Mouse (Mus musculus): ENCODE measurements around the gene Ap3m1. TPM values are rescaled to one million over a fixed set of nuclear protein-coding genes. Genes with fewer than 3 reads are reported as not detected.

The Ap3m1 gene
- polyA plus RNA-seq, 1 experiment from 2014 or later: 28.6 TPM

DNA sequence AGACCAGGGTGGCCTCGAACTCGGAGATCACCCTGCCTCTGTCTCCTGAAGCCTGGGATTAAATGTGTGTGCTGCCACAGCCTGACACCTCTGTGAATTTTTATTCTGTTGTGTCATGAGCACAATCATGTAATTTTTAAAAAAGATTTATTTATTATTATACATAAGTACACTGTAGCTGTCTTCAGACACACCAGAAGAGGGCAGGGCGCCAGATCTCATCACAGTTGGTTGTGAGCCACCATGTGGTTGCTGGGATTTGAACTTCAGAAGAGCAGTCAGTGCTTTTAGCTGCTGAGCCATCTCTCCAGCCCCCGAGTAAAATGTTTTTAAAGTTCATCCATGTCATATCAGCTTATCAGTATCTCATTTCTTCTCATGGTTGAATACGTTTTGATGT, 33.4 kb upstream of the Ap3m1 start:
- Histone ChIP-seq H3K4me1 (ENCODE audit: insufficient read depth) (peaks cover 32% of the 10 kb centered on the region), H3K36me3 (replicated peaks; ENCODE audit: insufficient read depth, low read length) (no peaks in the 10 kb centered on the region), H3K27ac (ENCODE audit: low read depth) (no peak overlapping the region), H3K9ac (replicated peaks) (no peak overlapping the region), H3K4me2 (ENCODE audit: low read depth, low read length) (no peak overlapping the region), H3K9me3 (ENCODE audit: low read length) (no peaks in the 10 kb centered on the region), H3K27me3 (ENCODE audit: insufficient read depth, low read length) (no peaks in the 10 kb centered on the region), H3K4me3 (ENCODE audit: low read depth, low read length) (no peak overlapping the region)
- no peak for DNase-seq
- 67% methylated on average over 5 of the region's 5 CpGs for WGBS (ENCODE audit: insufficient replicate concordance)
- TF ChIP-seq EP300 (IDR thresholded peaks at IDR 0.05; ENCODE audit: low read depth) (no peak), CTCF (IDR thresholded peaks at IDR 0.05; ENCODE audit: low read depth) (no peak)
- no peak for ATAC-seq

DNA sequence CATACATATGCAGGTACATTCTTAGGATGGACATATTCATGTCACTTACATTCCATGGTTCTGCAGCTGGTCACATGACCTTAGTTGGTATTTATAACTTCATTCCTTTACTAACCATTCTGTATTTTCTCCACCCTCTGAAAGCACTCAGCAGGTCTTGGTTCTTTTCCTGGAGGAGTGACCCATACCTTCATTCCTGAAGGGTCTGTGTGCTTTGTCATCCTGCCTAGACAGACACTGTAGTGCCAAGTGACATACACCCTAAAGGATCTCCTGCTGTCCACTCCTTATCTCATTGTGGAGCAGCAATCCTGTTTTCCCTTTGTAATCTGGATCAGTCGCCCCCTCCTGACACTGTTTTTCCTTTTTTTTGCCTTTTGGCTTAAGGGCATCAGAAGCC, 30.5 kb upstream of the Ap3m1 start:
- TF ChIP-seq EP300 (IDR thresholded peaks at IDR 0.05; ENCODE audit: low read depth) (no peak), CTCF (IDR thresholded peaks at IDR 0.05; ENCODE audit: low read depth) (no peak)
- Histone ChIP-seq H3K9ac (replicated peaks) (no peak overlapping the region), H3K4me2 (ENCODE audit: low read depth, low read length) (no peak overlapping the region), H3K9me3 (ENCODE audit: low read length) (no peaks in the 10 kb centered on the region), H3K27ac (ENCODE audit: low read depth) (no peak overlapping the region), H3K4me3 (ENCODE audit: low read depth, low read length) (no peak overlapping the region), H3K27me3 (ENCODE audit: insufficient read depth, low read length) (no peaks in the 10 kb centered on the region), H3K36me3 (replicated peaks; ENCODE audit: insufficient read depth, low read length) (no peaks in the 10 kb centered on the region), H3K4me1 (ENCODE audit: insufficient read depth) (peaks cover 18% of the 10 kb centered on the region)
- no peak for DNase-seq
- WGBS (ENCODE audit: insufficient replicate concordance): 64% methylated on average over 1 of the region's 1 CpGs
- no peak for ATAC-seq

- TF ChIP-seq EP300 (IDR thresholded peaks at IDR 0.05; ENCODE audit: low read depth) (no peak), CTCF (IDR thresholded peaks at IDR 0.05; ENCODE audit: low read depth) (no peak)
- H3K27me3 ChIP-seq (ENCODE audit: insufficient read depth, low read length): no peaks in the 10 kb centered on the region
- H3K36me3 ChIP-seq (replicated peaks; ENCODE audit: insufficient read depth, low read length): no peaks in the 10 kb centered on the region
- ATAC-seq (no peak), DNase-seq (no peak)
- peaks cover 30% of the 10 kb centered on the region for H3K4me1 ChIP-seq (ENCODE audit: insufficient read depth)
- H3K4me3 ChIP-seq (ENCODE audit: low read depth, low read length): peak overlapping the region; percentile 73
- H3K4me2 ChIP-seq (ENCODE audit: low read depth, low read length): peak overlapping the region; percentile 77
- H3K9ac ChIP-seq (replicated peaks): no peak overlapping the region; the same call in 1 of the 2 replicates
- peak overlapping the region; percentile 95; the same call in 1 of the 2 replicates for H3K27ac ChIP-seq (ENCODE audit: low read depth)
- H3K9me3 ChIP-seq (ENCODE audit: low read length): no peaks in the 10 kb centered on the region
These were observed 26.2 kb upstream of the Ap3m1 start for GRCm38 (mm10) chr14:21078511-21078910.

GRCm38 (mm10) chr14:21077939-21078338, 25.6 kb upstream of the Ap3m1 start:
- no peaks in the 10 kb centered on the region for H3K27me3 ChIP-seq (ENCODE audit: insufficient read depth, low read length)
- 21% methylated on average over 4 of the region's 4 CpGs for WGBS (ENCODE audit: insufficient replicate concordance)
- H3K4me1 ChIP-seq (ENCODE audit: insufficient read depth): peaks cover 28% of the 10 kb centered on the region
- H3K4me2 ChIP-seq (ENCODE audit: low read depth, low read length): peak overlapping the region; percentile 77
- peak overlapping the region; percentile 95; the same call in 1 of the 2 replicates for H3K27ac ChIP-seq (ENCODE audit: low read depth)
- ATAC-seq: no peak
- DNase-seq: no peak
- no peaks in the 10 kb centered on the region for H3K9me3 ChIP-seq (ENCODE audit: low read length)
- H3K36me3 ChIP-seq (replicated peaks; ENCODE audit: insufficient read depth, low read length): no peaks in the 10 kb centered on the region
- peak overlapping the region; percentile 27; the same call in 1 of the 2 replicates for H3K9ac ChIP-seq (replicated peaks)
- no peak for TF ChIP-seq CTCF (IDR thresholded peaks at IDR 0.05; ENCODE audit: low read depth)
- 0 out of 2 replicates have a peak, but pooled peaks have one; percentile 6 for TF ChIP-seq EP300 (IDR thresholded peaks at IDR 0.05; ENCODE audit: low read depth)
- peak overlapping the region; percentile 73 for H3K4me3 ChIP-seq (ENCODE audit: low read depth, low read length)

- ATAC-seq: peak; percentile 41
- peaks cover 22% of the 10 kb centered on the region for H3K4me1 ChIP-seq (ENCODE audit: insufficient read depth)
- H3K4me2 ChIP-seq (ENCODE audit: low read depth, low read length): peak overlapping the region; percentile 77
- no peaks in the 10 kb centered on the region for H3K36me3 ChIP-seq (replicated peaks; ENCODE audit: insufficient read depth, low read length)
- H3K27me3 ChIP-seq (ENCODE audit: insufficient read depth, low read length): no peaks in the 10 kb centered on the region
- no peaks in the 10 kb centered on the region for H3K9me3 ChIP-seq (ENCODE audit: low read length)
- H3K9ac ChIP-seq (replicated peaks): peak overlapping the region; percentile 83
- H3K27ac ChIP-seq (ENCODE audit: low read depth): peak overlapping the region; percentile 95
- H3K4me3 ChIP-seq (ENCODE audit: low read depth, low read length): peak overlapping the region; percentile 73
- TF ChIP-seq CTCF (IDR thresholded peaks at IDR 0.05; ENCODE audit: low read depth): no peak
- 0 out of 2 replicates have a peak, but pooled peaks have one; percentile 18 for TF ChIP-seq EP300 (IDR thresholded peaks at IDR 0.05; ENCODE audit: low read depth)
- WGBS (ENCODE audit: insufficient replicate concordance): 18% methylated on average over 7 of the region's 7 CpGs
- peak; percentile 52 for DNase-seq
These were observed 24.3 kb upstream of the Ap3m1 start for GRCm38 (mm10) chr14:21076501-21077194.

DNA sequence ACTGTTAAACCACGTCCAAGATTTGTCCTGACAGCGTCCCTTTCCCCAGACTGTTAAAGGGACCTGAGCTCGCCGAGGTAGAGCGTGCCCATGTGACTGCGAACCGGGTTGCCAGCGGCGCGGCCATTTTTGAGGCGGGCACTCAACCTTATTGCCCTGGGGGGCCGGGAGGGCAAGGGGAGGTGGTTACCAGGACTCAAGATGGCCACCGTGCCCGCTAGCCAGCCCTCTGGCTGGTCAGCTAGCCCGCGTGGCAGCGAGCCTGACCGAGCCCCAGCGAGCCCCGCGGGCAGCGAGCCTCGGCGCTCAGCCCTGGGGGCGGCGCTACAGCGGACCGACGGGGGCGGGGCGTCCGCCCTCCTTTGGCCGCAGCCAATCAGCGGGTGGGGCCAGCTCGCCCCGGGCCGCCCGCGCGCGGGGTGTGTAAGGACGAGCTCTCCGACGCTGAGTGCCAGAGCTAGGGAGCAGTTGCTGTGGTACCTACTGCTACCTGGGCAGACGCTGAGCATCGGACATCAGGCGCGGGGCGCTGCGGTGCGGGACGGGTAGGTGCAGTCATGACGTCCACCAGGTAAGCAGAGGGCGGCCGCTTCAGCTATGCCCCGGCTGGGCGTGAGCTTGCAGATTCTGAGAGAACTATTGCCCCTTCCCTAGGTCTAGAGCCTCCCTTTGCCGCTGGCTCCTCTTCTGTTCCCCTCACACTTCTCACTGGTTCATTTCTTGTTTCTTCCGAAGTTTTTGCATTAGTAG, 23.6 kb upstream of the Ap3m1 start:
- no peaks in the 10 kb centered on the region for H3K9me3 ChIP-seq (ENCODE audit: low read length)
- H3K9ac ChIP-seq (replicated peaks): peak overlapping the region; percentile 83
- 3% methylated on average over 50 of the region's 59 CpGs for WGBS (ENCODE audit: insufficient replicate concordance)
- TF ChIP-seq CTCF (IDR thresholded peaks at IDR 0.05; ENCODE audit: low read depth) (no peak), EP300 (IDR thresholded peaks at IDR 0.05; ENCODE audit: low read depth) (no peak)
- peak; percentile 96 for DNase-seq
- peak overlapping the region; percentile 77 for H3K4me2 ChIP-seq (ENCODE audit: low read depth, low read length)
- H3K27ac ChIP-seq (ENCODE audit: low read depth): peak overlapping the region; percentile 95
- H3K4me3 ChIP-seq (ENCODE audit: low read depth, low read length): peak overlapping the region; percentile 73
- H3K36me3 ChIP-seq (replicated peaks; ENCODE audit: insufficient read depth, low read length): no peaks in the 10 kb centered on the region
- ATAC-seq: peak; percentile 94
- no peaks in the 10 kb centered on the region for H3K27me3 ChIP-seq (ENCODE audit: insufficient read depth, low read length)
- H3K4me1 ChIP-seq (ENCODE audit: insufficient read depth): peaks cover 22% of the 10 kb centered on the region

All from liver, postnatal 0 days (tissue).